Mouse (Mus musculus): ENCODE measurements around the gene Pank4. TPM values are rescaled to one million over a fixed set of nuclear protein-coding genes. Genes with fewer than 3 reads are reported as not detected.

Pank4 gene
- polyA plus RNA-seq, 1 experiment from 2014 or later, result 31.5 TPM

DNA sequence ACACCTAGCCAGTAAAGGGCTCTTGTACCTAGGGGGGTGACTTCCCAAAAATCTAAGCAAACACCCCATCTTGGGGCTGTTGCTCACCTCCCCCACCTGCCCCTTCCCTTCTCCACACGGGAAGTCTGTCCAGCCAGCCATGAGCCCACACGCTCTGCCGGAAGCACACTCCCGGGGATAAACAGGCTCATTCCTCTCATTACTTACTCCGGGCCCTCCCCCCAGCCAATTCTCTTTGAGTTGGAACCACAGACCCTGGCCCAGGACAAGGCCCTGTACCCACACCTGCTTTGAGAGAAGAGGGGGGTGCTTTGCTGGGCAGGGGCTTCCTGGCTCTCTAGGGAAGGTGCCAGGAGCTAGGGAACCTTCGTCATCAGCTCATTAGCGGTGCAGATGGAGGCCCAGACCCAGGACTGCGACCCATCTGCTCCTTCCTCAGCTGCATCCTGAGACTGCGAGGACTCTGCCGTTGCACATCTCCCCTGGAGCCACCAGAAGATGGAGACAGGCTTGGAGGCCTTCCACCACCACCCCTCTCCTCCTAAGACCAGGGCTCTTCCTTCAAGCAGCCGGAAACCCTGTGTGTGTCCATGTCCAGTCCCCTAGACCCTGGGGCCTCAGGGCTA, 53.4 kb downstream of the Pank4 start:
- Histone ChIP-seq H3K9ac (ENCODE audit: low read depth, low read length) (no peak overlapping the region), H3K27ac (ENCODE audit: low read depth, low read length) (no peak overlapping the region), H3K9me3 (ENCODE audit: control insufficient read depth, low read length) (no peaks in the 10 kb centered on the region), H3K27me3 (ENCODE audit: control insufficient read depth, insufficient read depth, low read length) (no peaks in the 10 kb centered on the region), H3K36me3 (ENCODE audit: control insufficient read depth, insufficient read depth, low read length) (no peaks in the 10 kb centered on the region), H3K4me3 (ENCODE audit: low read depth, low read length) (no peak overlapping the region), H3K4me2 (replicated peaks; ENCODE audit: low read depth, low read length) (no peak overlapping the region), H3K4me1 (replicated peaks; ENCODE audit: control insufficient read depth, insufficient read depth, low read length) (peaks cover 16% of the 10 kb centered on the region)
- ATAC-seq (ENCODE audit: low FRiP score), result no peak
- no peak for DNase-seq (ENCODE audit: low spot score)
- WGBS, result 70% methylated on average over 11 of the region's 11 CpGs

GRCm38 (mm10) chr4:155018066-155018465, 54.1 kb downstream of the Pank4 start:
- Histone ChIP-seq H3K27me3 (ENCODE audit: control insufficient read depth, insufficient read depth, low read length) (no peaks in the 10 kb centered on the region), H3K9ac (ENCODE audit: low read depth, low read length) (no peak overlapping the region), H3K27ac (ENCODE audit: low read depth, low read length) (no peak overlapping the region), H3K4me3 (ENCODE audit: low read depth, low read length) (no peak overlapping the region), H3K9me3 (ENCODE audit: control insufficient read depth, low read length) (no peaks in the 10 kb centered on the region), H3K4me2 (replicated peaks; ENCODE audit: low read depth, low read length) (no peak overlapping the region), H3K36me3 (ENCODE audit: control insufficient read depth, insufficient read depth, low read length) (no peaks in the 10 kb centered on the region), H3K4me1 (replicated peaks; ENCODE audit: control insufficient read depth, insufficient read depth, low read length) (peaks cover 16% of the 10 kb centered on the region)
- DNase-seq (ENCODE audit: low spot score) (no peak), ATAC-seq (ENCODE audit: low FRiP score) (no peak)
- 70% methylated on average over 8 of the region's 8 CpGs for WGBS

DNA sequence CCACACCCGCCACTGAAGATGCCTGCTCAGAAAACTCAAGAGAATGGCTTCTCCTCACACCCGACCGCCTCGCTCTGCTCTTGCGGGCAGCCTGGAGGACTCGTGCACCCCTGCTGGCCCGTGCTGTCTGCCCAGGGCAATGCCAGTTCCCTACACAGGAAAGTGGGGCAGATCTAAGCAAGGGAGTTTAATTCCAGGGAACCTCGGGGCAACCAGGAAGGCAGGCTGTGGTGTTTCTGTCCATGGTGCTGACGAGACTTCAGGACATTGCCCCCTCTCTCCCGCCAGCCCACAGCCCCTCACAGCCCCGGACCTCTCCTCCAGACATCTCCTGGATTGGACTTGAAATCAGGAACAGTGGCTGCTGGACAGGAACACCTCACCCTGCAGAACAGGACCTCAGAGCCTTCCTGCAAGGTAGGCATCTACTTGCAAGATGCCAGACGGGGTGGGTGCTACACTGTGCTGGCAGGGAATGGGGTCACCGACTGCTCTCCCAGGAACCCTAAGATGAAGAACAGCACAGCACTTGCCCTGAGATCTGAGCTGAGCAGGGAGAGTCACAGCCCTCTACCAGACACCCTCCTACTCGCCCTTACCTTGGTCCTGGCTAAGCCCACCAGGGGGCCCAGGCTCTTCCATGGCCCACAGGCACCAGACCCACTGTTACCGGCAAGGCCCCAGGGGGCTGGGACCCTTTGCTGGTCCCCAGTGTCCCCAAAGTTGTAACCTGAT, 54.8 kb downstream of the Pank4 start:
- H3K4me2 ChIP-seq (replicated peaks; ENCODE audit: low read depth, low read length), result peak overlapping the region; percentile 32
- H3K4me3 ChIP-seq (ENCODE audit: low read depth, low read length), result peak overlapping the region; percentile 6; the same call in 1 of the 2 replicates
- H3K27me3 ChIP-seq (ENCODE audit: control insufficient read depth, insufficient read depth, low read length), result no peaks in the 10 kb centered on the region
- peaks cover 16% of the 10 kb centered on the region for H3K4me1 ChIP-seq (replicated peaks; ENCODE audit: control insufficient read depth, insufficient read depth, low read length)
- H3K27ac ChIP-seq (ENCODE audit: low read depth, low read length), result no peak overlapping the region
- peak overlapping the region; percentile 19; the same call in 1 of the 2 replicates for H3K9ac ChIP-seq (ENCODE audit: low read depth, low read length)
- no peaks in the 10 kb centered on the region for H3K36me3 ChIP-seq (ENCODE audit: control insufficient read depth, insufficient read depth, low read length)
- DNase-seq (ENCODE audit: low spot score) (peak; percentile 71), ATAC-seq (ENCODE audit: low FRiP score) (peak; percentile 31)
- WGBS, result 6% methylated on average over 15 of the region's 15 CpGs
- no peaks in the 10 kb centered on the region for H3K9me3 ChIP-seq (ENCODE audit: control insufficient read depth, low read length)

DNA sequence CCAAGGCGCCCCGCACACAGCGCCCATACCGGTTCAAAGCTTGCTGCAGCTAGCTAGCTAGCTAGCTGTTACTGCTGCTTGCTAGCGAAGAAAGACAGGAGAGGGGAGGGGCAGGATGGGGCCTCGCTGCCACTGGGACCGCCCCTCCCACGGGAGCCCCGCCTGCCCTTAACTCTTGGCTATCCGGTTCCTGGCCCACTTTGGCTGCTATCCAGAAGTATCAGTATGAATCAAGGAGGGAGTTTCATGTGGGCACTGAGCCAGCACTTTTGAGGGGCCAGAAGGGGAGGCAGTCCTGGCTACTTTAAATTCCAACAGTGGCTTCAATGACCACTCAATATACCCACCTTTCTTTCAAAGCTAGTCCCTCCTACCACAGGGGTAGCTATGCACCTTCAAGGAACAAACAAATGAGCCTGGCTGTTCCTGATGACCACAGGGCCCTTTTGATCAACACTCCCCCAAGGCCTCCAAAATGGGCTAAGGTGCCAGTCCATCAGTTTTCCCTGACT, 55.5 kb downstream of the Pank4 start:
- Histone ChIP-seq H3K36me3 (ENCODE audit: control insufficient read depth, insufficient read depth, low read length) (no peaks in the 10 kb centered on the region), H3K27ac (ENCODE audit: low read depth, low read length) (no peak overlapping the region), H3K4me3 (ENCODE audit: low read depth, low read length) (peak overlapping the region; percentile 6; the same call in 1 of the 2 replicates), H3K4me2 (replicated peaks; ENCODE audit: low read depth, low read length) (peak overlapping the region; percentile 32), H3K27me3 (ENCODE audit: control insufficient read depth, insufficient read depth, low read length) (no peaks in the 10 kb centered on the region), H3K9me3 (ENCODE audit: control insufficient read depth, low read length) (no peaks in the 10 kb centered on the region), H3K4me1 (replicated peaks; ENCODE audit: control insufficient read depth, insufficient read depth, low read length) (peaks cover 16% of the 10 kb centered on the region), H3K9ac (ENCODE audit: low read depth, low read length) (peak overlapping the region; percentile 19; the same call in 1 of the 2 replicates)
- ATAC-seq (ENCODE audit: low FRiP score), result peak; percentile 36
- WGBS, result 0% methylated on average over 10 of the region's 10 CpGs
- peak; percentile 58 for DNase-seq (ENCODE audit: low spot score)

GRCm38 (mm10) chr4:155020141-155020540, 56.2 kb downstream of the Pank4 start:
- ATAC-seq (ENCODE audit: low FRiP score) (no peak), DNase-seq (ENCODE audit: low spot score) (no peak)
- H3K9ac ChIP-seq (ENCODE audit: low read depth, low read length), result no peak overlapping the region
- H3K9me3 ChIP-seq (ENCODE audit: control insufficient read depth, low read length), result no peaks in the 10 kb centered on the region
- 55% methylated on average over 1 of the region's 1 CpGs for WGBS
- H3K27me3 ChIP-seq (ENCODE audit: control insufficient read depth, insufficient read depth, low read length), result no peaks in the 10 kb centered on the region
- no peak overlapping the region for H3K4me3 ChIP-seq (ENCODE audit: low read depth, low read length)
- no peak overlapping the region for H3K4me2 ChIP-seq (replicated peaks; ENCODE audit: low read depth, low read length)
- no peak overlapping the region for H3K27ac ChIP-seq (ENCODE audit: low read depth, low read length)
- H3K36me3 ChIP-seq (ENCODE audit: control insufficient read depth, insufficient read depth, low read length), result no peaks in the 10 kb centered on the region
- peaks cover 16% of the 10 kb centered on the region for H3K4me1 ChIP-seq (replicated peaks; ENCODE audit: control insufficient read depth, insufficient read depth, low read length)

GRCm38 (mm10) chr4:155020813-155021212, 56.9 kb downstream of the Pank4 start:
- H3K9me3 ChIP-seq (ENCODE audit: control insufficient read depth, low read length), result no peaks in the 10 kb centered on the region
- H3K4me1 ChIP-seq (replicated peaks; ENCODE audit: control insufficient read depth, insufficient read depth, low read length), result peaks cover 16% of the 10 kb centered on the region
- H3K4me2 ChIP-seq (replicated peaks; ENCODE audit: low read depth, low read length), result no peak overlapping the region
- no peak overlapping the region for H3K4me3 ChIP-seq (ENCODE audit: low read depth, low read length)
- ATAC-seq (ENCODE audit: low FRiP score) (no peak), DNase-seq (ENCODE audit: low spot score) (no peak)
- no peak overlapping the region for H3K27ac ChIP-seq (ENCODE audit: low read depth, low read length)
- no peaks in the 10 kb centered on the region for H3K36me3 ChIP-seq (ENCODE audit: control insufficient read depth, insufficient read depth, low read length)
- 65% methylated on average over 9 of the region's 9 CpGs for WGBS
- no peaks in the 10 kb centered on the region for H3K27me3 ChIP-seq (ENCODE audit: control insufficient read depth, insufficient read depth, low read length)
- H3K9ac ChIP-seq (ENCODE audit: low read depth, low read length), result no peak overlapping the region

- H3K9ac ChIP-seq (ENCODE audit: low read depth, low read length), result no peak overlapping the region
- H3K9me3 ChIP-seq (ENCODE audit: control insufficient read depth, low read length), result no peaks in the 10 kb centered on the region
- no peaks in the 10 kb centered on the region for H3K27me3 ChIP-seq (ENCODE audit: control insufficient read depth, insufficient read depth, low read length)
- H3K4me2 ChIP-seq (replicated peaks; ENCODE audit: low read depth, low read length), result no peak overlapping the region
- no peaks in the 10 kb centered on the region for H3K36me3 ChIP-seq (ENCODE audit: control insufficient read depth, insufficient read depth, low read length)
- DNase-seq (ENCODE audit: low spot score) (no peak), ATAC-seq (ENCODE audit: low FRiP score) (no peak)
- H3K4me1 ChIP-seq (replicated peaks; ENCODE audit: control insufficient read depth, insufficient read depth, low read length), result peaks cover 14% of the 10 kb centered on the region
- WGBS, result 74% methylated on average over 7 of the region's 7 CpGs
- no peak overlapping the region for H3K4me3 ChIP-seq (ENCODE audit: low read depth, low read length)
- no peak overlapping the region for H3K27ac ChIP-seq (ENCODE audit: low read depth, low read length)
Measured at GRCm38 (mm10) chr4:155022228-155022855, 58.4 kb downstream of the Pank4 start.

GRCm38 (mm10) chr4:155024170-155025010, 60.5 kb downstream of the Pank4 start:
- H3K36me3 ChIP-seq (ENCODE audit: control insufficient read depth, insufficient read depth, low read length), result no peaks in the 10 kb centered on the region
- no peak for DNase-seq (ENCODE audit: low spot score)
- peak; percentile 30; the same call in 1 of the 2 replicates for ATAC-seq (ENCODE audit: low FRiP score)
- WGBS, result 85% methylated on average over 11 of the region's 11 CpGs
- H3K4me2 ChIP-seq (replicated peaks; ENCODE audit: low read depth, low read length), result no peak overlapping the region
- no peaks in the 10 kb centered on the region for H3K27me3 ChIP-seq (ENCODE audit: control insufficient read depth, insufficient read depth, low read length)
- no peak overlapping the region for H3K27ac ChIP-seq (ENCODE audit: low read depth, low read length)
- H3K9me3 ChIP-seq (ENCODE audit: control insufficient read depth, low read length), result no peaks in the 10 kb centered on the region
- no peak overlapping the region for H3K4me3 ChIP-seq (ENCODE audit: low read depth, low read length)
- peaks cover 5% of the 10 kb centered on the region for H3K4me1 ChIP-seq (replicated peaks; ENCODE audit: control insufficient read depth, insufficient read depth, low read length)
- no peak overlapping the region for H3K9ac ChIP-seq (ENCODE audit: low read depth, low read length)
